Mouse (Mus musculus) left cerebral cortex, adult 11 months (tissue): ENCODE results near the gene Il12b.
"Not testable (repeated sequence)": the region's sequence is repeated elsewhere in the genome, so short reads cannot be mapped to it uniquely, and the experiment has no call there.

Experiments used
- DNase-seq: peaks from one replicate; pipeline ENCODE4 v3.0.0; 2022; ENCODE audit warnings: low spot score

Gene Il12b

GRCm38 (mm10) chr11:44412276-44412675, 12.4 kb downstream of the Il12b start:
- no peak for DNase-seq

- no peak for DNase-seq
These were observed 13.5 kb downstream of the Il12b start for GRCm38 (mm10) chr11:44413371-44413770.

GRCm38 (mm10) chr11:44414605-44415004, 14.7 kb downstream of the Il12b start:
- no peak for DNase-seq

GRCm38 (mm10) chr11:44417403-44417802, 17.5 kb downstream of the Il12b start:
- DNase-seq: no peak

GRCm38 (mm10) chr11:44422337-44423111, 22.7 kb downstream of the Il12b start:
- DNase-seq: no peak

GRCm38 (mm10) chr11:44423261-44423660, 23.4 kb downstream of the Il12b start:
- no peak for DNase-seq

- DNase-seq: no peak
These were observed 24.1 kb downstream of the Il12b start for GRCm38 (mm10) chr11:44423955-44424354.

- DNase-seq: no peak
These were observed 25.1 kb downstream of the Il12b start for GRCm38 (mm10) chr11:44425006-44425405.

- DNase-seq: no peak
These were observed 25.8 kb downstream of the Il12b start for GRCm38 (mm10) chr11:44425626-44426025.

- DNase-seq: no peak
These were observed 28.1 kb downstream of the Il12b start for GRCm38 (mm10) chr11:44427951-44428350.

GRCm38 (mm10) chr11:44430036-44430435, 30.2 kb downstream of the Il12b start:
- no peak for DNase-seq

GRCm38 (mm10) chr11:44437786-44438185, 37.9 kb downstream of the Il12b start:
- DNase-seq: no peak

- no peak for DNase-seq
These were observed 51.2 kb downstream of the Il12b start for GRCm38 (mm10) chr11:44451046-44451445.

- DNase-seq: not testable (repeated sequence)
These were observed 52.2 kb downstream of the Il12b start for GRCm38 (mm10) chr11:44452016-44452415.

GRCm38 (mm10) chr11:44453423-44453822, 53.6 kb downstream of the Il12b start:
- no peak for DNase-seq

GRCm38 (mm10) chr11:44461493-44461892, 61.6 kb downstream of the Il12b start:
- no peak for DNase-seq
